ENCODE assay signal across 13 mouse cellular contexts in the genomic region with DNA sequence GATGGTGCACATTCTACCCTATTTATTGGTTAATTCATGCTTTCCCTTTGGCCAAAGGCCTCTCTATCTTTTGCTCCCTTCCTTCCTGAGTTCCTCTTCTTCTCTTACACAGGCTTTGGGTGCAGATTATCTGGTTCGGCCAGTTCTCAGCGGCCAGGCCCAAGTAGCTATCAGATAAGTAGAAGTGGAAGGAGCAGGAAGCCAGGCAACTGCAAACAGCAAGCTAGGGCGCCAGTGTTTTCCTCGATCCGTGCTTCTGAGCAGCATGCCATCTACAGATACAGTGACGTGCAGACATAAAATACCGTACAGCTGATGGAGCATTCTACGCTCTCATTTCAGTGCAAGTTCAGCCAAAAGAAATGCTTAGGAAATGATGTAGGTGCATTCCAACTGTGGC. TPM values are rescaled to one million over a fixed set of nuclear protein-coding genes. Genes with fewer than 3 reads are reported as not detected.
A peak's percentile ranks its signal among the peaks of the same experiment; 100 is the strongest.
DNase-seq lines count a peak whose midpoint lies in the region; ATAC-seq lines count a peak whose summit lies in the region.
"Had no signal": no experiment of that assay in that cellular context is flagged by ENCODE, and none has a peak within 500 bp of the region (broad histone marks: within the 10 kb centered on the region; RNA-seq: fewer than 3 reads in every experiment).

No protein-coding gene starts in this region.

- H3K4me2 ChIP-seq in heart, embryonic 14.5 days (ENCODE audit: low read length): peak overlapping the region; percentile 28
- H3K4me2 ChIP-seq in liver, embryonic 12.5 days: peak overlapping the region; percentile 63
- H3K4me2 ChIP-seq: forebrain, embryonic 13.5 days; neural tube, embryonic 12.5 days had no signal

- H3K27me3 ChIP-seq in heart, embryonic 14.5 days (ENCODE audit: control insufficient read depth, insufficient read depth, low read length): no peaks in the 10 kb centered on the region
- H3K27me3 ChIP-seq in liver, embryonic 12.5 days (replicated peaks): no peaks in the 10 kb centered on the region
- H3K27me3 ChIP-seq: CH12.LX; forebrain, embryonic 13.5 days; neural tube, embryonic 12.5 days had no signal

- peaks cover 8 to 22% of the 10 kb centered on the region in 2 experiments for H3K4me1 ChIP-seq in heart, embryonic 14.5 days (ENCODE audit: control insufficient read depth in 2 of 2, insufficient read depth in 2 of 2, low read length in 2 of 2)
- H3K4me1 ChIP-seq in liver, embryonic 12.5 days: peaks cover 54% of the 10 kb centered on the region
- H3K4me1 ChIP-seq: forebrain, embryonic 13.5 days; neural tube, embryonic 12.5 days had no signal

- H3K36me3 ChIP-seq in heart, embryonic 14.5 days (ENCODE audit: control insufficient read depth, insufficient read depth, low read length): peaks cover 16% of the 10 kb centered on the region
- peaks cover 32% of the 10 kb centered on the region for H3K36me3 ChIP-seq in liver, embryonic 12.5 days

- peak overlapping the region; percentile 64 to 81 for H3K27ac ChIP-seq in heart, embryonic 14.5 days (replicated peaks in 1 of 2; ENCODE audit: control insufficient read depth in 1 of 2, insufficient read depth in 1 of 2, low read depth in 2 of 2, low read length in 2 of 2)
- peak overlapping the region; percentile 90 for H3K27ac ChIP-seq in liver, embryonic 12.5 days
- H3K27ac ChIP-seq: forebrain, embryonic 13.5 days; neural tube, embryonic 12.5 days had no signal

- 8% methylated on average over 8 of the region's 8 CpGs for WGBS in heart, embryonic 14.5 days
- 12% methylated on average over 8 of the region's 8 CpGs for WGBS in liver, embryonic 12.5 days (ENCODE audit: insufficient replicate concordance)

- no peak for DNase-seq in heart, postnatal 10 days
- DNase-seq in urinary bladder, postnatal 36 days (ENCODE audit: low spot score in 2 of 2): peak; percentile 38 to 61
- DNase-seq in urinary bladder, adult 2 months (ENCODE audit: low spot score): no peak
- no peak for DNase-seq in ovary, postnatal 10 days (ENCODE audit: low spot score)
- no peak for DNase-seq in thymus, adult 18-20 months
- no peak for DNase-seq in cerebellum, adult 11-12 months
- DNase-seq: cerebellum, postnatal 14 days; right cerebral cortex, postnatal 14 days had no signal

- ATAC-seq in heart, embryonic 14.5 days (ENCODE audit: insufficient number of reproducible peaks, insufficient read depth, low FRiP score, low read depth): peak; percentile 24; the same call in 1 of the 2 replicates
- peak; percentile 93 for ATAC-seq in liver, embryonic 12.5 days
- ATAC-seq: forebrain, embryonic 13.5 days had no signal

- H3K4me3 ChIP-seq in heart, embryonic 14.5 days (ENCODE audit: control insufficient read depth in 1 of 2, insufficient read depth in 1 of 2, low read depth in 1 of 2, low read length in 2 of 2): no peak overlapping the region
- peak overlapping the region; percentile 23 for H3K4me3 ChIP-seq in liver, embryonic 12.5 days
- H3K4me3 ChIP-seq: forebrain, embryonic 13.5 days; neural tube, embryonic 12.5 days had no signal

- H3K9me3 ChIP-seq in heart, embryonic 14.5 days (ENCODE audit: control insufficient read depth, low read length): no peaks in the 10 kb centered on the region
- peaks cover 5% of the 10 kb centered on the region; the same call in 1 of the 2 replicates for H3K9me3 ChIP-seq in liver, embryonic 12.5 days (replicated peaks)
- H3K9me3 ChIP-seq: forebrain, embryonic 13.5 days; neural tube, embryonic 12.5 days had no signal

- intact Hi-C loops in heart, postnatal 10 days (cut with DNase I): no loop called here

- H3K9ac ChIP-seq in heart, embryonic 14.5 days (ENCODE audit: low read length): no peak overlapping the region
- H3K9ac ChIP-seq in liver, embryonic 12.5 days: peak overlapping the region; percentile 55; the same call in 1 of the 2 replicates
- H3K9ac ChIP-seq: forebrain, embryonic 13.5 days; neural tube, embryonic 12.5 days had no signal

RNA-seq across cellular contexts. Expression of a gene that starts 24.5 kb away (rescaled TPM):
- polyA plus RNA-seq in heart, embryonic 14.5 days (2014; fragmentation: Nextera tagmentation; extraction: Ambion mirVana): 14.8 and 15.1 TPM in 2 replicates
- 10 to 100 TPM; 43.1 to 43.8 TPM for total RNA-seq in heart, postnatal 10 days (2021)
- polyA plus RNA-seq in urinary bladder, adult 2 months (2012; rRNA removed): 23.6 and 24.7 TPM in 2 replicates
- 7.4 and 7.8 TPM in 2 replicates for polyA plus RNA-seq in liver, embryonic 12.5 days (2016; fragmentation: Nextera tagmentation; extraction: Ambion mirVana)
- total RNA-seq: CH12.LX had no signal

Comparison
In these comparisons a context has a peak if more than half of its experiments do, and no peak if none do; other contexts are left out.
1. DNase-seq: peak in urinary bladder, postnatal 36 days (2 of 2); none in heart, postnatal 10 days (0 of 2), urinary bladder, adult 2 months (single experiment), ovary, postnatal 10 days (single experiment), thymus, adult 18-20 months (0 of 2) and cerebellum, adult 11-12 months (single experiment).